Mouse (Mus musculus): ENCODE measurements around the gene Eif4g2.

- TF ChIP-seq CTCF (IDR thresholded peaks at IDR 0.05; ENCODE audit: insufficient read depth, low read length) (no peak), POLR2A (IDR thresholded peaks at IDR 0.05; ENCODE audit: borderline replicate concordance, extremely low read depth, low read depth, low read length) (no peak)
These were observed 2.3 kb upstream of the Eif4g2 start for GRCm38 (mm10) chr7:111085153-111085552.

All from lung, adult 2 months (tissue).